Mouse (Mus musculus) adrenal gland, postnatal 4 days (tissue): ENCODE measurements around the gene Srrm4. TPM values are rescaled to one million over a fixed set of nuclear protein-coding genes. Genes with fewer than 3 reads are reported as not detected.
A peak's percentile ranks its signal among the peaks of the same experiment; 100 is the strongest.
"Not testable (repeated sequence)": the region's sequence is repeated elsewhere in the genome, so short reads cannot be mapped to it uniquely, and the experiment has no call there.

ENCODE experiments used
- DNase-seq, 2 experiments: peaks; one replicate each; pipeline ENCODE4 v3.0.0; 2021 to 2022; ENCODE audit warnings: low spot score in 2 of 2, mixed read lengths in 2 of 2
- total RNA-seq, 2 experiments: library from RNA; stranded (reverse); gene quantifications; 2 replicates each; pipeline ENCODE4 v1.2.3; 2021

Srrm4 gene
- total RNA-seq, 2 experiments from 2014 or later, result 4.9 to 5.2 TPM

DNA sequence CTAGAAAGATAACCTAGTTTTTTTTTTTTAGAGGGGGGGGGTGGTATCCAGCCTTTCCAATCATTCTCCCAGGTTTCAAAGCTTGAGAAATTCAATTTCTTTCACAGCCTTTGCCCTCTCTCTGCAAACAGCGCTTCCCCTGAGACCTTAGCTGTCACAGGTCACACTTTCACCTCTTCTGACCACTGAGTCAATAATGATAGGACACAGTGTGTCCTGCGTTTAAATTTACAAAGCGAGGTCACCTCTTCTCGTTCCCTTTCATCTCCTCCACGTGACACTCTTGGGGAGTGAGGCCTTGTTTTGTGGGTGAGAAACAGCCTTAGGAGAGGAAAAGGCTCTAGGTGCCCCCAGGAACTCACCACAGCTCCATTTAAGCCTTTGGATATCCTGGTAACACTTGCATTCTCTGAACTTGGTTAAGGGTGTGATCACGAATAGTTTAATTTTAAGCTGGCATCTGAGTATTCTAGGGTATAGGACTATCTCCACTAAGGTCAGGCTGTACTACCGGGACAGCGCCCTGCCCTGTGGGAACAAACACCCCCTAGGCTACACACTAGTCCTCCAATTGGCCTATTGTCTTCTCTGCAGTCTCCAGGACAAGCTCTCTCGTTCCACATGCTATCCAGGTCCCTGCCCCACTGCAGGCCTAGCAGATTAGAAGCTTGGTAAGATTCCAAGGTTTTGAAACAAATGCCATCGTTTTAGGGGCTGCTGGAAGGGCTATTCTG is 145.8 kb downstream of the Srrm4 start:
- DNase-seq, result no peak

DNA sequence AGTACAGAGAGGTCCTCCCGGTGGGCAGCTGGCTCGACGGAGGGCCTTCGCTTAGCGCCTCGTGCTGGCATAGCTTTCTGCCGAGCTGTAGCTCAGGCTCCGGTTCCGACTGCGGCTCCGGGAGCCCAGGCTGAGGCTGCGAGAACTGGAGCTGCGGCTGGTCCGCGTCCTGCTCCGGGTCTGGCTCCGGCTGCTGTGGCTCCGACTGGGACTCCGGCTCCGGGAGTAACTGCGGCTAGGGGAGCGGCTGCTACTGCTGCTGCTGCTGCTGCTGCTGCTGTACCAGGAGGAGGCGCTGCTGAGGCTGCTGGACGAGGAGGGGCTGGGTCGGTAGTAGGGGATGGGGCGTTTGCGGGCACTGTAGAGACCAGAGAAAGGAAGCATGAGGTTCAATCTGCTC is 147.1 kb downstream of the Srrm4 start:
- no peak for DNase-seq

DNA sequence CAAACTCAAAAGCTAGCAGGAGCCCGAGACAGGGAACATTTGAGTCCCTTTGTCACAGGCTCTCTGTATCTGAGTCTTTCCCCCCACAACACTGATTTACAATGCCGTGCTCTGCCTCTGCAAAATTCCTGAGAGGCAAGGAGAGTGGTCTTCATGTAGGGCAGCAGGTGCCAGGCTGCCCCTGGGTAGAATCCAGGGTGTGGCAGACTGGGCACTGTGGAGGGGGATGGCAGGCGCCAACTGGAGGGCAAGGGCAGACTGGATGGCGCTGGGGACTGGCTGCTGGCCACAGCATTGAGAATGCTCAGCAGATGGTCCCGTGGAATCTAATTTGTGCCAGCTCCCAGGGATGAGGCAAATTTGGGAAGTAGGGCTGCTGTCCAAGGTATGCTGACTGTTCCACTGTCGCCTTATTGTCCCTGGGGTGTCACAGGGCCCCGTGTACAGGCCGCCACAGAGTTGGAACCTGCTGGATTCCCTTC is 148.1 kb downstream of the Srrm4 start:
- no peak for DNase-seq

GRCm38 (mm10) chr5:116442697-116443458 is 148.7 kb downstream of the Srrm4 start:
- DNase-seq, result no peak

GRCm38 (mm10) chr5:116440251-116440650 is 151.4 kb downstream of the Srrm4 start:
- DNase-seq, result no peak

GRCm38 (mm10) chr5:116438328-116438727 is 153.3 kb downstream of the Srrm4 start:
- no peak for DNase-seq

DNA sequence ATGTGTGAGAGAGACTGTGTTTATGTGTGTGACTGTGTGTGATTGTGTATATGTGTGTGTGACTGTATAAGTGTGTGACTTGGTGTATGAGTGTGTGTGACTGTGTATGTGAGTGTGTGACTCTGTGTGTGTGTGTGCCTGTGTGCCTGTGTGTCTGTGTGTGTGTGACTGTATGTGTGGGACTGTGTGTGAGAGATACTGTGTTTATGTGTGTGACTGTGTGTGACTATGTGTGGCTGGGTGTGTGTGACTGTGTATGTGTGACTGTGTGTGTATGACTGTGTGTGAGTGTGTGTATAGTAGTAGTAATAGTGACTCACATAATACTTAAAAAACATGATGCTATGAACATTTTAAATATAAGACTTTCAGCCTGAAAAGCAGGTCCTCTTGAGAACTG is 155.5 kb downstream of the Srrm4 start:
- no peak for DNase-seq

GRCm38 (mm10) chr5:116434976-116435850 is 156.4 kb downstream of the Srrm4 start:
- DNase-seq, result no peak

- no peak for DNase-seq
Measured at GRCm38 (mm10) chr5:116432871-116433270, 158.7 kb downstream of the Srrm4 start.

GRCm38 (mm10) chr5:116426701-116427100 is 164.9 kb downstream of the Srrm4 start:
- DNase-seq, result no peak

GRCm38 (mm10) chr5:116425709-116426108 is 165.9 kb downstream of the Srrm4 start:
- DNase-seq, result not testable (repeated sequence)

DNA sequence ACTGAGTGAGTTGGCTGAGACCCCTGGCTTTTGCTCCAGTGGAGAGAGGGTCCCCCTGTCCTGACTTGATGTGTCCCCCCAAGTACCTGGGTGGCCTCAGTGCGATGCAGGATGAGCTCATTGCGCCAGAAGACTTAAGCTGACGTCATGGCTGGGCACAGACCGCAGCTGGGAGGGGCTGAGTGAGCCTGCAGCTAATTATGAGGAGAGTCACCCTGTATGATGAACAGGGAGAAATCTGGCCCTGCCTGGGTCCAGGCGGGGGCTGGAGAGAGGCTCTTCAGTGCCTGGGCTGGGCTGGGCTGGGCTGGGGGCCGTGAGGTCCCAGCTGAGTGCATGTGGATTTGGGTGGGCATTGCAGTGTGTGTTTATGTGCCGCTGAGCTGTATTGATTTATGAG is 166.3 kb downstream of the Srrm4 start:
- DNase-seq, result no peak

- no peak for DNase-seq
Measured at GRCm38 (mm10) chr5:116423746-116424145, 167.9 kb downstream of the Srrm4 start.

DNA sequence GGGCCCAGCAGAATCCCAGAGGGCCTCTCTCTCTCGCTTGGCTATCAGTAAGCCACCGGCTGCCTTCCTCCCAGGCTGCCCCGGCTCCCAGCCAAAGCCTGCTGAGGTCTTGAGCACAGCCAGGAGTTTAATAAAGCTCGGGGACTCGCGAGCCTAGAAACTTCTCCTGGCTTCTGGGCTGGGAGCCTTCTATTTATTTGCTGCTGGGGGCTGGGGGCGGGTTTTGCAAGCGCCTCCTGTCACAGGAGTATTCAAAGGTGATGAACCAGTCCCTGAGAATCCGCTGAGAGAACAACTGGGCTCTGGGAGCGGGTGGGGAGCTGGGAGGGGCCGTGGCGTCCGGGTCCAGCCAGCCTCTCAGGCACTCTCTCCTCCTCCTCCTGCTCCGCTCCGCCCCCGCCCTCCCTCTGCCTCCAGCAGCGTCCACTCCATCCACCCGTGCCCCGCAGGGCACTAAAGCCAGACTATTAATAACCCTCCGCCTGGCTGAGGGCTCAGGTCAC is 168.9 kb downstream of the Srrm4 start, which contains the start of gene Hspb8:
TSS of gene Hspb8 (minus strand) at position 166 of the 503 bp plus-strand sequence.
- peak; percentile 42 to 62 for DNase-seq

DNA sequence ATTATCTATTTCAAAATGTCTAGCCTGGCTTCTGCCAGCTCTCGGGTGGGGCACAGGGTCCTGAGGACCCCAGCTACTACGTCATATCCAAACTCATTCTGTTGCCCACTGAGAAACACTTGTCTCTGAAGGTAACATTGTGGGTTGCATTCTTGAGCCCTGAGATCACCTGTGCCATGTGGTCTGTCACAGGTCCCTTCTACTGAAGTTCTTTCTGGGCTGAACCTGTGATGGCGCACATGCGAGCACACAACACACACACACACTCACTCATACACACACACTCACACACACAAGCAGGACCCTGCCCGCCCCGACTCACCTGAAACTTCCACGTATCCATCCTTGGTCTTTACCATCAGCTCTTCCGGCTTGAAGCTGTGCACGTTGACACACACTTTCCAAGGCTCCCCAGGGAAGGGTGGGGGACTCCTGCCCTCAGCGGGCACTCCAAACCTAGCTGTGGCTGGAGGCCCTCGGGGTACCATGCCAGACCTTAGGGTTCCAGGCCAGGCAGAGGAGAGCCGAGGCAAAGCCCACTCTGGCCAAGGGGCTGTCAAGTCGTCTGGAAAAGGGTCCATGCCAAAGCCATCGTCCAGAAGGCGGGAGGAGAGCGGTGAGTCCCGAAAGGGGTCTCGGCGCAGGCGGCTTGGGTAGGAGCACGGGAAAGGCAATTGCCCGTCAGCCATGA is 169.7 kb downstream of the Srrm4 start:
- DNase-seq, result no peak

DNA sequence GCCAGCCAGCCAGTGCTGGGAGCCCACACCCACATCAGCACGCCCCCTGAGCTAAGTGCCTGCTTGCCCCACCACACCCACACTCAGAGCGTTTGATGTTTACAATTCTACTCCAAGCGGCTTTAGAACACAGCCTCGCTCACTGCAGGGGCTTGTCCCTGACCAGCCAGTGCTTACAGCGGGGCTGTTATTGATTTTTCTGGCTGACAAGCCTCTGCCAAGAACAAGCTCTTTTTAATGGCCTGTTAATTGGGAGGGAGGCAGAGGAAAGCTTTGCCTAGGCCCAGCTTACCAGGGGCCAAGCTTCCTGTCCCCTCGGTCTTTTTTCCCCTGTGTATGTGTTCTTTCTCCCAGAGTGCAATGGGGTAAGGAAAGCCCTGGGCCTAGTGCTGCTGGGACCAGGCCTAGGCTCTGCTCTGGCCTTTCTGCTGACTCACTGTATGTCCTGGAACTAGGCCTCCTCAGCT is 170.8 kb downstream of the Srrm4 start:
- DNase-seq, result no peak

DNA sequence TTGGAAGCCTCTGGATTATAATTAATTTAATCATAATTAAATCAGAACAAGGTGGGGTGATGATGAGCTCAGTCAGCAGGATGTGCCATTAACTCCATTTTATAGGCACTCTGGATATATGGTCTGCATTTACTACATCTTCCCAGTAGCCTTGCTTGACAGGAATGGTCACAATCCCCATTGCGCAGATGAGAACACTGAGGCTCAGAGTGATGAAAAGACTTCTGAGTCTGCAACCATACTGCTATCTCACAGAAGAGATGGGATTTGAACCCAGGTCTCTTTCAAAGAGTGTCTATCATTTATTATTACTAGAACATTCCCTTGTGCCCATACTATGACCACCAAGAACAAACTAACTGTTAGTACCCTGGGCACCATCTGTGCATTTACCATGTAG is 171.4 kb downstream of the Srrm4 start:
- no peak for DNase-seq

DNA sequence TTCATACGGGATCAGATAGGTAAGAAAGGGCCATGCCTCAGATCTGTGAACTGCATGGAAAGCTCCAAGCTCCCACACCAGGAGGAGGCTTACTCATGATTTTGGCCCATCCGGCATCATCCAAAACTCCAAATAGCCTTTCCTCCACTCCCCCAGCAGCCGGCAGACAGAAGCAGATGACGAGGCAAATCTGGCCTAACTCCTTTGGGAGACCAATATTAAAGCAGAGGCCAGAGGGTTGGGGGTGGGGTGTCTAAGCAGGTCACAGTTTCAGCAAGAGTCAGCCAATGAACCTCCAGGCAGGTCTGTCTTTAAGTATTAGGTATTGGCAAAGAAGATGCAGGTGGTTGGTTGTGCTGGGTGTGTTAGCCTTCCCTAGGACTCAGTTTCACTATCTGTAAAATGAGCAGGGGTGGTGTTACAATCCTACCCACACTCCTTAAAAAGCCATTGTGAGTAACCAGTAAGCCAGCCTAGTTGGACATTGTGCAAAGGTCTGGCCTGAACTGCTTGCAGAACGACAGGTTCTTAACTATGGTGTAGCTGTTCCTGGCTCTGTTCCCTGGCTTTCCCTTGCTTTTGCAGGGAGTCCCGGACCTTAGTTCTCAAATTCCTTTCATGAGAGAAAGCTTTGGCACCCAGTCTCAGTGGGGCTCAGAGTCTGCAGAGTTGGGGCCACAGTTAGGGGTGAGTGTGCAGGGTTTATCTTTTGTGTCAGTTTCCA is 172.1 kb downstream of the Srrm4 start:
- DNase-seq, result no peak

DNA sequence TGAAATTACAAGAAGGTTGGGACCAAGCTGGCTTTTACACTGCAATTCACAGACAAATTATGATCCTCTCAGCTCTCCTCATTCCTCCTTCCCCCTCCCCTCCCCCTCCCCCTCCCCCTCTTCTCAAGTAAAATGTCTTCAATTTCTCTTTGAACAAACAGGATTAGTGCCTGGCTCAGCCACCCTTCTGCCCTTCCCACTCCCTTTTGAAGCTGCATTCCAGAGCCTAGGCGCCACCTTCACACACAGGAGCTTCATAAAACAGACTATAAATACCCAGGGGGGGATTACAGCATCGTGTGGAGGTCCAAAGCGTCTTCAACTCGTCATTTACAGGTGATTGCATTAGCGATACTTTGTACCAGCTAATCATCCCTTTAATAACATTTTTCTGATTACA is 175.4 kb downstream of the Srrm4 start:
- DNase-seq, result no peak
